Mouse (Mus musculus) testis, adult 2 months (tissue): Measurements from ENCODE around the gene Nxpe4. TPM values are rescaled to one million over a fixed set of nuclear protein-coding genes. Genes with fewer than 3 reads are reported as not detected.
A peak's percentile ranks its signal among the peaks of the same experiment; 100 is the strongest.

Source experiments
- H3K27ac ChIP-seq: fragments of 200-500 bp; 2 replicates; pipeline ENCODE4 v1.5.1; 2012; ENCODE audit warnings: low read depth, low read length; ENCODE audit not compliant: control insufficient read depth, insufficient read depth
- H3K27me3 ChIP-seq: fragments of 200-500 bp; 2 replicates; pipeline ENCODE4 v1.6.1; 2012; ENCODE audit warnings: mild to moderate bottlenecking, low read length, moderate library complexity; ENCODE audit not compliant: control insufficient read depth, insufficient read depth
- H3K36me3 ChIP-seq: fragments of 200-500 bp; 2 replicates; pipeline ENCODE4 v1.6.1; 2012; ENCODE audit warnings: mild to moderate bottlenecking, low read length; ENCODE audit not compliant: control insufficient read depth, insufficient read depth
- H3K4me1 ChIP-seq: fragments of 200-500 bp; 2 replicates; pipeline ENCODE4 v1.6.1; 2012; ENCODE audit warnings: low read length; ENCODE audit not compliant: control insufficient read depth, insufficient read depth
- H3K4me3 ChIP-seq: fragments of 200-500 bp; 2 replicates; pipeline ENCODE4 v1.5.1; 2012; ENCODE audit warnings: low read depth, mild to moderate bottlenecking, low read length, moderate library complexity, mixed read lengths; ENCODE audit not compliant: control insufficient read depth
- CTCF ChIP-seq: fragments of 200-500 bp; IDR thresholded peaks from 2 replicates; pipeline ENCODE4 v1.5.1; 2012; ENCODE audit warnings: low read depth, mild to moderate bottlenecking, inconsistent platforms, low read length, moderate library complexity; ENCODE audit not compliant: control insufficient read depth, insufficient read depth, insufficient replicate concordance
- POLR2A ChIP-seq: fragments of 200-500 bp; IDR thresholded peaks from 2 replicates; pipeline ENCODE4 v1.6.1; 2012; ENCODE audit warnings: low read depth, mild to moderate bottlenecking, inconsistent platforms, low read length, moderate library complexity; ENCODE audit not compliant: control insufficient read depth
- polyA plus RNA-seq: library from polyadenylated mRNA; depleted of rRNA; stranded (reverse); fragments of >200 nt; gene quantifications from 2 replicates; pipeline ENCODE4 v1.2.3, GENCODE M21; 2012

The Nxpe4 gene
- polyA plus RNA-seq, 1 experiment = 0.84 TPM

- Histone ChIP-seq H3K36me3 (no peaks in the 10 kb centered on the region), H3K4me1 (no peaks in the 10 kb centered on the region), H3K4me3 (no peak overlapping the region), H3K27me3 (no peaks in the 10 kb centered on the region), H3K27ac (no peak overlapping the region)
- peak; percentile 73; the same call in 1 of the 2 replicates for TF ChIP-seq CTCF
- no peak for TF ChIP-seq POLR2A
Observed at GRCm38 (mm10) chr9:48354793-48355192, 193.0 kb downstream of the Nxpe4 start.

GRCm38 (mm10) chr9:48357097-48357496, 195.3 kb downstream of the Nxpe4 start:
- no peak overlapping the region for H3K4me3 ChIP-seq
- no peaks in the 10 kb centered on the region for H3K36me3 ChIP-seq
- TF ChIP-seq POLR2A (no peak), CTCF (no peak)
- H3K27me3 ChIP-seq = no peaks in the 10 kb centered on the region
- H3K4me1 ChIP-seq = no peaks in the 10 kb centered on the region
- H3K27ac ChIP-seq = no peak overlapping the region

GRCm38 (mm10) chr9:48360826-48361225, 199.0 kb downstream of the Nxpe4 start:
- H3K4me3 ChIP-seq = no peak overlapping the region
- H3K36me3 ChIP-seq = no peaks in the 10 kb centered on the region
- no peak overlapping the region for H3K27ac ChIP-seq
- TF ChIP-seq CTCF (no peak), POLR2A (no peak)
- H3K27me3 ChIP-seq = no peaks in the 10 kb centered on the region
- no peaks in the 10 kb centered on the region for H3K4me1 ChIP-seq

GRCm38 (mm10) chr9:48361815-48362631, 200.2 kb downstream of the Nxpe4 start:
- Histone ChIP-seq H3K36me3 (no peaks in the 10 kb centered on the region), H3K4me3 (no peak overlapping the region), H3K27me3 (no peaks in the 10 kb centered on the region), H3K4me1 (no peaks in the 10 kb centered on the region), H3K27ac (no peak overlapping the region)
- TF ChIP-seq CTCF (no peak), POLR2A (no peak)

GRCm38 (mm10) chr9:48362743-48363142, 200.9 kb downstream of the Nxpe4 start:
- Histone ChIP-seq H3K27me3 (no peaks in the 10 kb centered on the region), H3K27ac (no peak overlapping the region), H3K4me1 (no peaks in the 10 kb centered on the region), H3K4me3 (no peak overlapping the region), H3K36me3 (no peaks in the 10 kb centered on the region)
- TF ChIP-seq POLR2A (no peak), CTCF (no peak)

GRCm38 (mm10) chr9:48373232-48373878, 211.5 kb downstream of the Nxpe4 start:
- no peak overlapping the region for H3K4me3 ChIP-seq
- TF ChIP-seq CTCF (no peak), POLR2A (no peak)
- H3K36me3 ChIP-seq = no peaks in the 10 kb centered on the region
- H3K27me3 ChIP-seq = no peaks in the 10 kb centered on the region
- H3K4me1 ChIP-seq = no peaks in the 10 kb centered on the region
- H3K27ac ChIP-seq = no peak overlapping the region

GRCm38 (mm10) chr9:48374357-48374756, 212.5 kb downstream of the Nxpe4 start:
- no peak for TF ChIP-seq POLR2A
- no peak for TF ChIP-seq CTCF
- no peaks in the 10 kb centered on the region for H3K27me3 ChIP-seq
- no peaks in the 10 kb centered on the region for H3K36me3 ChIP-seq
- H3K4me1 ChIP-seq = no peaks in the 10 kb centered on the region
- H3K4me3 ChIP-seq = no peak overlapping the region
- no peak overlapping the region for H3K27ac ChIP-seq
